Mouse (Mus musculus): ENCODE data around the gene Uhrf1bp1.

- TF ChIP-seq MAFK (IDR thresholded peaks at IDR 0.05; ENCODE audit: insufficient read depth, low read depth, low read length) (no peak), CHD2 (IDR thresholded peaks at IDR 0.05; ENCODE audit: low read depth, low read length) (no peak), ZNF384 (IDR thresholded peaks at IDR 0.05; ENCODE audit: low read depth, low read length) (no peak), ZC3H11A (IDR thresholded peaks at IDR 0.05; ENCODE audit: borderline replicate concordance, low read depth, low read length) (no peak), HCFC1 (IDR thresholded peaks at IDR 0.05; ENCODE audit: borderline replicate concordance, insufficient read depth, low read length) (no peak)
Observed at GRCm38 (mm10) chr17:27886499-27887210, 30.4 kb downstream of the Uhrf1bp1 start.

All from ES-E14 (cell line).